Mouse (Mus musculus) testis, adult 2 months (tissue): ENCODE data around the gene Sspo.

Experiments
- CTCF ChIP-seq: fragments of 200-500 bp; IDR thresholded peaks from 2 replicates; pipeline ENCODE4 v1.5.1; 2012; ENCODE audit warnings: low read depth, mild to moderate bottlenecking, inconsistent platforms, low read length, moderate library complexity; ENCODE audit not compliant: control insufficient read depth, insufficient read depth, insufficient replicate concordance
- POLR2A ChIP-seq: fragments of 200-500 bp; IDR thresholded peaks from 2 replicates; pipeline ENCODE4 v1.6.1; 2012; ENCODE audit warnings: low read depth, mild to moderate bottlenecking, inconsistent platforms, low read length, moderate library complexity; ENCODE audit not compliant: control insufficient read depth

DNA sequence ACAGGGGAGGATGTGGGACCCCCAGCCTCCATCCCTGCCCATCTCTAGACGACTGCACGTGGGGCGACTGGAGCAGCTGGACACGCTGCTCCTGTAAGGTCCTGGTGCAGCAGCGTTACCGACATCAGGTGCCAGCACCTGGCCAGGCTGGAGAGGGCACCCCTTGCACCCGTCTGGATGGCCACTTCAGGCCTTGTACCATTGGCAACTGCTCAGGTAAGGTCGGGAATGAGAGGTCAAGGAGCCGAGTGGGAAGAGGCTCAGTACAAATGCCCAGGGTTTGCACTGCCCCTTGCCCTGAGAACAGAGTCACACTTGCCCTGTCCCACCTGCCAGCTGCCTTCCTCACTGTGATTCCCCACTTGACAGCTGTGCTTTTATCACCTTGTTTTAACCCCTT, 43.3 kb downstream of the Sspo start:
- TF ChIP-seq CTCF: no peak
- no peak for TF ChIP-seq POLR2A
